11 mouse cellular contexts compared by ENCODE assay signal in genomic region chr5:139619301-139620161, GRCm38 (mm10).
A peak's percentile ranks its signal among the peaks of the same experiment; 100 is the strongest.
DNase-seq lines count a peak whose midpoint lies in the region; ATAC-seq lines count a peak whose summit lies in the region.
"Had no signal": no experiment of that assay in that cellular context is flagged by ENCODE, and none has a peak within 500 bp of the region (broad histone marks: within the 10 kb centered on the region; RNA-seq: fewer than 3 reads in every experiment).

No protein-coding gene starts in this region.

- peak overlapping the region; percentile 24 for H3K4me2 ChIP-seq in heart, embryonic 13.5 days
- H3K4me2 ChIP-seq in embryonic facial prominence, embryonic 13.5 days = peak overlapping the region; percentile 32
- peak overlapping the region; percentile 37 for H3K4me2 ChIP-seq in neural tube, embryonic 13.5 days

- no peak overlapping the region for H3K9ac ChIP-seq in heart, embryonic 13.5 days
- H3K9ac ChIP-seq in embryonic facial prominence, embryonic 13.5 days = peak overlapping the region; percentile 40; the same call in 1 of the 2 replicates
- no peak overlapping the region for H3K9ac ChIP-seq in neural tube, embryonic 13.5 days
- H3K9ac ChIP-seq: liver, postnatal 0 days had no signal

- no peak overlapping the region for H3K27ac ChIP-seq in heart, embryonic 13.5 days (replicated peaks)
- H3K27ac ChIP-seq in embryonic facial prominence, embryonic 13.5 days = peak overlapping the region; percentile 55
- peak overlapping the region; percentile 81 for H3K27ac ChIP-seq in limb, embryonic 10.5 days
- peak overlapping the region; percentile 74 for H3K27ac ChIP-seq in neural tube, embryonic 13.5 days (replicated peaks)

- ATAC-seq in heart, embryonic 13.5 days (ENCODE audit: extremely low read depth, insufficient number of reproducible peaks, low FRiP score, low TSS enrichment) = no peak
- peak; percentile 56; the same call in 1 of the 2 replicates for ATAC-seq in embryonic facial prominence, embryonic 13.5 days (ENCODE audit: insufficient number of reproducible peaks, insufficient read depth, low FRiP score, low TSS enrichment, low read depth)
- peak; percentile 61 for ATAC-seq in neural tube, embryonic 13.5 days (ENCODE audit: low read depth)
- no peak for ATAC-seq in monocyte, adult 5-6 weeks (replicated peaks; ENCODE audit: insufficient number of reproducible peaks, low FRiP score, low TSS enrichment, poor library complexity, severe bottlenecking)
- ATAC-seq: liver, postnatal 0 days had no signal

- WGBS in heart, embryonic 13.5 days = 25% methylated on average over 36 of the region's 36 CpGs
- WGBS in embryonic facial prominence, embryonic 13.5 days = 19% methylated on average over 36 of the region's 36 CpGs
- 10% methylated on average over 36 of the region's 36 CpGs for WGBS in limb, embryonic 10.5 days
- 3% methylated on average over 36 of the region's 36 CpGs for WGBS in neural tube, embryonic 13.5 days

- H3K4me1 ChIP-seq in heart, embryonic 13.5 days = peaks cover 3% of the 10 kb centered on the region; the same call in 1 of the 2 replicates
- peaks cover 12% of the 10 kb centered on the region for H3K4me1 ChIP-seq in embryonic facial prominence, embryonic 13.5 days
- H3K4me1 ChIP-seq in limb, embryonic 10.5 days = peaks cover 27% of the 10 kb centered on the region
- peaks cover 23% of the 10 kb centered on the region for H3K4me1 ChIP-seq in neural tube, embryonic 13.5 days (replicated peaks)

- peaks cover 57% of the 10 kb centered on the region for H3K27me3 ChIP-seq in heart, embryonic 13.5 days (replicated peaks)
- H3K27me3 ChIP-seq in embryonic facial prominence, embryonic 13.5 days = peaks cover 47% of the 10 kb centered on the region
- H3K27me3 ChIP-seq in limb, embryonic 10.5 days (ENCODE audit: low read depth, poor library complexity, severe bottlenecking) = peaks cover 99% of the 10 kb centered on the region
- H3K27me3 ChIP-seq in neural tube, embryonic 13.5 days = peaks cover 41% of the 10 kb centered on the region

- no peaks in the 10 kb centered on the region for H3K36me3 ChIP-seq in heart, embryonic 13.5 days
- H3K36me3 ChIP-seq in embryonic facial prominence, embryonic 13.5 days = no peaks in the 10 kb centered on the region
- no peaks in the 10 kb centered on the region for H3K36me3 ChIP-seq in limb, embryonic 10.5 days
- H3K36me3 ChIP-seq in neural tube, embryonic 13.5 days = no peaks in the 10 kb centered on the region

- H3K4me3 ChIP-seq in heart, embryonic 13.5 days = no peak overlapping the region
- H3K4me3 ChIP-seq in embryonic facial prominence, embryonic 13.5 days = no peak overlapping the region
- peak overlapping the region; percentile 27 for H3K4me3 ChIP-seq in limb, embryonic 10.5 days
- no peak overlapping the region for H3K4me3 ChIP-seq in neural tube, embryonic 13.5 days

- no peaks in the 10 kb centered on the region for H3K9me3 ChIP-seq in heart, embryonic 13.5 days
- H3K9me3 ChIP-seq in embryonic facial prominence, embryonic 13.5 days = no peaks in the 10 kb centered on the region
- no peaks in the 10 kb centered on the region for H3K9me3 ChIP-seq in limb, embryonic 10.5 days (replicated peaks)
- no peaks in the 10 kb centered on the region for H3K9me3 ChIP-seq in neural tube, embryonic 13.5 days

- DNase-seq in heart, adult 8-10 months (ENCODE audit: low spot score) = no peak
- DNase-seq in limb, embryonic 10.5 days (ENCODE audit: low spot score) = peak; percentile 77
- DNase-seq in ovary, adult 18-20 months (ENCODE audit: low spot score) = no peak
- DNase-seq in ovary, postnatal 10 days (ENCODE audit: low spot score) = no peak
- DNase-seq: B cell, adult 2 months; gastrocnemius, postnatal 36 days; liver, postnatal 0 days had no signal

Comparison
In these comparisons a context has a peak if more than half of its experiments do, and no peak if none do; other contexts are left out.
1. ATAC-seq: peak in embryonic facial prominence, embryonic 13.5 days (single experiment) and neural tube, embryonic 13.5 days (single experiment); none in heart, embryonic 13.5 days (single experiment) and monocyte, adult 5-6 weeks (single experiment).
2. Peak in every context shown above with its lines, with median percentiles within 50 percentile points of each other: H3K4me2 ChIP-seq.